Mouse (Mus musculus): ENCODE results near the gene Nprl3. TPM values are rescaled to one million over a fixed set of nuclear protein-coding genes. Genes with fewer than 3 reads are reported as not detected.
"Not testable (repeated sequence)": the region's sequence is repeated elsewhere in the genome, so short reads cannot be mapped to it uniquely, and the experiment has no call there.

Nprl3 gene
- total and polyA plus RNA-seq, 3 experiments: 27.1 to 59.5 (median 27.2) TPM

- H3K4me1 ChIP-seq (ENCODE audit: control insufficient read depth, insufficient read depth, low read length): no peaks in the 10 kb centered on the region
- DNase-seq: no peak
- no peak overlapping the region for H3K4me3 ChIP-seq
- WGBS: 91% methylated on average over 9 of the region's 9 CpGs
- no peak overlapping the region for H3K27ac ChIP-seq
- no peak overlapping the region for H3K9ac ChIP-seq (ENCODE audit: low read depth, low read length)
- H3K27me3 ChIP-seq (ENCODE audit: control insufficient read depth, insufficient read depth, low read length): no peaks in the 10 kb centered on the region
- intact Hi-C loops (cut with DNase I): loop anchor here (10.0 kb wide), 1 partner anchor 114 kb away; no protein-coding TSS in a partner anchor
- H3K79me2 ChIP-seq (replicated peaks; ENCODE audit: control insufficient read depth, insufficient read depth, low read length): no peaks in the 10 kb centered on the region
- TF ChIP-seq POLR2A (IDR thresholded peaks at IDR 0.05; ENCODE audit: insufficient read depth, low read depth, low read length): no peak
- TF ChIP-seq EP300 (IDR thresholded peaks at IDR 0.05; ENCODE audit: insufficient read depth, low read depth, low read length): no peak
- no peak for TF ChIP-seq CTCF (IDR thresholded peaks at IDR 0.05)
- H3K36me3 ChIP-seq (ENCODE audit: control insufficient read depth, insufficient read depth, low read length): no peaks in the 10 kb centered on the region
These were observed 56.9 kb downstream of the Nprl3 start for GRCm38 (mm10) chr11:32210623-32211022.

- H3K79me2 ChIP-seq (replicated peaks; ENCODE audit: control insufficient read depth, insufficient read depth, low read length): no peaks in the 10 kb centered on the region
- TF ChIP-seq EP300 (IDR thresholded peaks at IDR 0.05; ENCODE audit: insufficient read depth, low read depth, low read length) (peak; percentile 41; the same call in 1 of the 2 replicates), CTCF (IDR thresholded peaks at IDR 0.05) (peak; percentile 60), POLR2A (IDR thresholded peaks at IDR 0.05; ENCODE audit: insufficient read depth, low read depth, low read length) (peak; percentile 79)
- H3K27me3 ChIP-seq (ENCODE audit: control insufficient read depth, insufficient read depth, low read length): no peaks in the 10 kb centered on the region
- DNase-seq: peak; percentile 92 to 96
- no peaks in the 10 kb centered on the region for H3K36me3 ChIP-seq (ENCODE audit: control insufficient read depth, insufficient read depth, low read length)
- WGBS: under 1% methylated on average over 52 of the region's 52 CpGs
- H3K4me3 ChIP-seq: peak within 1 kb of the TSS; percentile 80
- no peaks in the 10 kb centered on the region for H3K4me1 ChIP-seq (ENCODE audit: control insufficient read depth, insufficient read depth, low read length)
- peak within 1 kb of the TSS; percentile 31 for H3K27ac ChIP-seq
- H3K9ac ChIP-seq (ENCODE audit: low read depth, low read length): peak within 1 kb of the TSS; percentile 67
- intact Hi-C loops (cut with DNase I): no loop called here
These were observed 62.2 kb downstream of the Nprl3 start, which contains the start of gene Snrnp25 for GRCm38 (mm10) chr11:32205058-32205873. Gene Snrnp25 (plus strand): TSS chr11:32205415.

- Histone ChIP-seq H3K4me3 (no peak overlapping the region), H3K27me3 (ENCODE audit: control insufficient read depth, insufficient read depth, low read length) (no peaks in the 10 kb centered on the region), H3K79me2 (replicated peaks; ENCODE audit: control insufficient read depth, insufficient read depth, low read length) (no peaks in the 10 kb centered on the region), H3K27ac (no peak overlapping the region), H3K4me1 (ENCODE audit: control insufficient read depth, insufficient read depth, low read length) (no peaks in the 10 kb centered on the region), H3K9ac (ENCODE audit: low read depth, low read length) (no peak overlapping the region), H3K36me3 (ENCODE audit: control insufficient read depth, insufficient read depth, low read length) (no peaks in the 10 kb centered on the region)
- intact Hi-C loops (cut with DNase I): no loop called here
- DNase-seq: no peak
- TF ChIP-seq CTCF (IDR thresholded peaks at IDR 0.05): no peak
- no peak for TF ChIP-seq EP300 (IDR thresholded peaks at IDR 0.05; ENCODE audit: insufficient read depth, low read depth, low read length)
- no peak for TF ChIP-seq POLR2A (IDR thresholded peaks at IDR 0.05; ENCODE audit: insufficient read depth, low read depth, low read length)
- 58% methylated on average over 11 of the region's 11 CpGs for WGBS
These were observed 65.4 kb downstream of the Nprl3 start for GRCm38 (mm10) chr11:32201922-32202685.

- intact Hi-C loops (cut with DNase I); H3K9ac ChIP-seq (ENCODE audit: low read depth, low read length); H3K79me2 ChIP-seq (replicated peaks; ENCODE audit: control insufficient read depth, insufficient read depth, low read length); DNase-seq; H3K4me1 ChIP-seq (ENCODE audit: control insufficient read depth, insufficient read depth, low read length); H3K27ac ChIP-seq; H3K36me3 ChIP-seq (ENCODE audit: control insufficient read depth, insufficient read depth, low read length); H3K27me3 ChIP-seq (ENCODE audit: control insufficient read depth, insufficient read depth, low read length); H3K4me3 ChIP-seq: not testable (repeated sequence)
- 35% methylated on average over 1 of the region's 1 CpGs for WGBS
- peak; percentile 41 for TF ChIP-seq CTCF (IDR thresholded peaks at IDR 0.05)
These were observed 66.5 kb downstream of the Nprl3 start for GRCm38 (mm10) chr11:32200992-32201391.

- no peaks in the 10 kb centered on the region for H3K36me3 ChIP-seq (ENCODE audit: control insufficient read depth, insufficient read depth, low read length)
- 46% methylated on average over 10 of the region's 10 CpGs for WGBS
- H3K27ac ChIP-seq: no peak within 1 kb of the TSS
These were observed 67.4 kb downstream of the Nprl3 start, which contains the start of gene Il9r for GRCm38 (mm10) chr11:32200075-32200601. Gene Il9r (minus strand): TSS chr11:32200279.

More at GRCm38 (mm10) chr11:32200075-32200601, 67.4 kb downstream of the Nprl3 start, which contains the start of gene Il9r:
- TF ChIP-seq EP300 (IDR thresholded peaks at IDR 0.05; ENCODE audit: insufficient read depth, low read depth, low read length) (no peak), POLR2A (IDR thresholded peaks at IDR 0.05; ENCODE audit: insufficient read depth, low read depth, low read length) (no peak), CTCF (IDR thresholded peaks at IDR 0.05) (no peak)
- no peak for DNase-seq
- H3K9ac ChIP-seq (ENCODE audit: low read depth, low read length): no peak within 1 kb of the TSS
- intact Hi-C loops (cut with DNase I): no loop called here
- H3K79me2 ChIP-seq (replicated peaks; ENCODE audit: control insufficient read depth, insufficient read depth, low read length): no peaks in the 10 kb centered on the region
- no peak within 1 kb of the TSS for H3K4me3 ChIP-seq
- H3K4me1 ChIP-seq (ENCODE audit: control insufficient read depth, insufficient read depth, low read length): no peaks in the 10 kb centered on the region
- no peaks in the 10 kb centered on the region for H3K27me3 ChIP-seq (ENCODE audit: control insufficient read depth, insufficient read depth, low read length)
